Mouse (Mus musculus) CD4-positive naive resting alpha-beta T cell, adult 57 days (primary cell): ENCODE results near the gene Il11ra1. TPM values are rescaled to one million over a fixed set of nuclear protein-coding genes. Genes with fewer than 3 reads are reported as not detected.

Experiments used
- total RNA-seq: library from RNA; stranded (reverse); gene quantifications from one replicate; pipeline ENCODE4 v1.2.4, GENCODE M21; 2023

The Il11ra1 gene
- total RNA-seq = 17.7 TPM

DNA sequence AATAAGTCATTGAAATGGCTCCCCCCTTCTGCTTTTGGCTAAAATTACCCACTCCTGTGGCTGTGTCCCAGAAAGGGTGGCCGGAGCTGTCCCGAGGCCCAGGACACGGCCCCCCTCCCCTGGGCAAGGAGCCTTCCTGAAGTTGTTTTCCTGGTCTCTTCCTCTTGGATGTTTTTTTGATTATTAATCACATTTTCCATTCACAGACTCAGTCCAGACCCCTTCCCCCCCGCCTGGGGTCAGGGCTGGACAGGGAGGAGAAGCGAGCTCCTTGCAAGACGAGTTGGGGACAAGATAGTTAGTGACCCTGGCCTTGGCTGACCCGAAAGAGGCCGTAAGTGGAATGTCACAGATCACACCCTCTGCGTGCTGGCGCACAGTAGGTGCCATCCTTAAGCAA lies at the start of gene Il11ra1:
TSS of gene Il11ra1 (plus strand) at position 207 of the 400 bp plus-strand sequence.

DNA sequence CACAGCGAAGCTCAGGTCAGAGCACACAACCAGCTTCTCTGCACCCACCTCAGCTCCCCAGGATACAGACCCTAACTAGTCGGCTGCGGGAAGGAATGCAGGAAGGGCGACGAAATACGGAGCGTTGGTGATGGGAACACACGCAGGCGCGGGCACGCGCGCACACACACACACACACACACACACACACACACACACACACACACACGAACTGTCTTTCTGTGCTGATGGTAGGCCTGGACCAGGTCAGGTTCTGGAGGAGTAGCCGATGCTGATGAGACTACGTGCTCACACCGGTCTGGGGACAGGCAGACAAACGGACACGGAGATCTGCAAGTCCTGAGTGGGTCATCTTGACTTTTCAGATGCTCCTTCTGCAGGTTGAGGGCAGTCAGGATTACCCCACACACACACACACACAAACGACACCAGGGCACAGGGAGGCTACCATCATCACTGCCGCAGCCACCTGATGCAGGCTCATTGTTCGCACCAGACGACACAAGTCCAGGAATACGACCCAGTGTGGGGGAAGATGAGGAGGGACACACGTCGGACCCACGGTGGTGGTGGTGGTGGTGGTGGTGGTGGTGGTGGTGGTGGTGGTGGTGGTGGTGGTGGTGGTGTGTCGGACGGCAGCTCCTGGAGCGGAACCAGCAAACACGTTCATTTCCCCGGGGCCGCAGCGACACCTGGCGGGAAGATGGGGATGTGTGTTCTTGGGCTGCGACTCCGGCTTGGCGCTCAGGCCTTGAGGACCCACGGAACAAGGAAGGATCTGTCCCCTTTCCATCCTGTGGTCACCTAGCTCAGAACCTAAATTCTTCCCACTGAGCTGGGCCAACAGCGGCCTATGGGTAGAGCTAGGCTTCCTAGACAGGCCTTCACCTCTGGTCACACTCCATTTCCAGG lies 2.6 kb upstream of the Il11ra1 start, which contains the start of gene Cntfr:
TSS of gene Cntfr (minus strand) at position 160 of the 912 bp plus-strand sequence.

DNA sequence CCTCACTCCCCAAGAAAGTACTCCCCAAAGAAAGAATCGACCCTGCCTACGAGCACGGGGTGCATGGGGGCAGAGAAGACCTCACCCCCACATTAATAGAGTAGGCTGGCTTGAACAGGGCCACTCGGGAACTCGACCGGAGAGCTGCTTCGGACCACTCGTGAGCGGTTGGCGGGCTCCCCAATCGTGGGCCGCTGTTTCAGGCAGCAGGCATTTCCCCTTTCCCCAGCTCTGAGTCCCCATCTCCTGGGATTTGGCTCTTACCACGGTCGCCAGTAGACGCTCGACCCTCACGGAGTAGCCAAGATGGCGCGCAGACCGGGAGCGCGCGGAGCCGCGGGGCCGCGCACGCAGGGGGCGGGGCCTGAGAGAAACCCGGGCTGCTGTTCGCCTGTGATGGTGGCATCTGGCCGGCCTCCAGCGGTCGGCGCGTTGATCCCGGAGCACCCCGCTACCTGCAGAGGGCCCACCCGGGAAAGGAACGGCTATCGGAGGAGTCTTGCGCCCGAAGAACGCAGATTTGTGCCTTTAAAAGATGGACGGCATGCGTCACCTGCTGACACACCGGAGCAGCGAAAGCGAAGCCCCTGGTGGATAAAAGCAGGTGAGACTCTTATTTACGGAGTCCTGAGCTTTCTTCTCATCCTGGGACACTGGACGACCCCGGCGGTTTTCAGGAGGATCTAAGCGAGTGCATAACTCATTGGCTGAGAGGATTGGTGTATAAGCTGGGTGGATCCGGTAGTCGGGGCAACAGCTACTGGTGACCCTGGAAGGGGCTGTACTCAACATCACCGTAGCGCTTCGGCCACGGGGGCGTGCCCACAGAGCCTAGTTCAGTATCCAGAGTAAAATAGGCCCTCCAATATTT lies 13.6 kb downstream of the Il11ra1 start, which contains the start of gene Rpp25l:
TSS of gene Rpp25l (minus strand) at position 338 of the 871 bp plus-strand sequence.

DNA sequence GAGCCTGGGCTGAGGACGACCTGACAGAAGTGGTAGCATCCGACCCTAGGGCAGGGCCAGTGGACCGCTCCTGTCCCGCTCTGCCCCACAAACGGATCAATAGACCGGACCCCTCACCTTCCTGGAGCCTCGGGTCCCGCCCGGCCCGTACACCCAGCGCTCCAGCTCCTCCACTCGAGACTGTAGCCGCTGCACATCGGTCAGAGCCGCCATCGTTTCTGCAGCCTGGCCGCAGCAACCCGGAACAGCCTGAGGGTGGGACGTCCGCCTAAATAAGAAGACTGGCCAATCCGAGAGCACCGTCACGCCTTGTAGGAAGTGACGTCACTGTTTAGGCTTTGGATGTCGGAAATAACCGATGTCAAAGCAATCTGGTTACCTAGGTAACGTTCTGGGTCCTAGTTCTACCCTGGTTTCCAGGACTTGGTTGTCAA lies 23.1 kb downstream of the Il11ra1 start, which contains the start of gene Dctn3:
TSS of gene Dctn3 (minus strand) at position 253 of the 434 bp plus-strand sequence.

DNA sequence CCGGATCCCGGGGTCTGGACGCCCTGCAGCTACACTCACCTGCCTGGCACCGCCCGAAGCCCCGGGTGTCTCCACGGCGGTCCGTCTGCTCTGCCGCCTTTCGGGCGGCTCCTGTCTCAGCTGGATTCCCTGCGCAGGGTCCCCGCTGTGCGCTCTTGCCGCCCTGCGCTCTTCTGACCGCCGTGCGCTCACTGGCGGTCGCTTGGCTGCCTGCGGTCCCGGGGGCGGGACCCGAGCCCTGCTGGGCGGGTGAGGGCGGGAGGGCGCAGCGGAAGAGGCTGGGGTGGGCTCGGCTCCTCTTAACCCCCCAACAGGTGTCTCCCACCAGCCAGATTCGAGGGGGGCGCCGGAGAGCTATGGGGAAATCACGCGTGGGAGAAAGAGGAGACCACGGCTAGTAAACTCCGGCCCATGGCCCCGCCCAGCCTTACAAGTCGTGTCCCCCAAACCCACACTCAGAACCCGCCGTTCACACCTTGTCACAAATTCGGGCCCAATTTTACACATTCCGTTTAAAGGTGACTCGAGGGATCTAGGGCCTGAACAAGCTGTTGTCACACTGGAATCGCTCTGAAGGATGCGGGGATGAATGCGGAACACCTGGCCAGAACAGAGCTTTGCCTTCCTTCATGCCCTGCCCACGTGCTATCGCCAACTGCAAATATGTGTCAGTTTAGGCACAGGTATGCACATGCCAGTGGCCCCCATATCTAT lies 31.4 kb downstream of the Il11ra1 start, which contains the start of gene Arid3c:
TSS of gene Arid3c (minus strand) at position 91 of the 714 bp plus-strand sequence.

DNA sequence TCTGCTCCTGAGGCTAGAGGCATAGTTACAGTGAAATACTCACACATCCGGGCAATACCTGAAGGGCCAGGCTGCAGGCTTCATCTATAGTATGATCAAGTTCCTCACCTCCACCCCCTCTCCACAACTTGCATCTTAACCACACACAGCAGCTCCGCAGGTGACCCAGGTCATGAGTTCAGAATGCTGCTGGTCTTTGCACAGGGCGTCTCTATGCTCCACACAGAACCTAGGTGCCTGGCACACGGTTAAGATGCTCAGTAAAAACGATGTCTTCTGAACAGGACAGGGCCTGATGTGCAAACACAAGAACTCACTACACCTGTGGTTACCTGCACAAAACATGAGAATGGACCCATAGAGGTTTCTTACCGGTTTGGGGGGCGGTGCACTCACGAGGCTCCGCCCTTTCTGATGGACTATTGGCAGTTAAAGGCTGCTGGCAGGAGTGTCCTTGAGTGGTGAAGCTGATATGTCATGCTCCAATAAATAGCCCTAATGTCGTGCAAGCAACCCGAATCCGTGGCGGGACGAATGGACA lies 55.1 kb downstream of the Il11ra1 start, which contains the start of gene Galt:
TSS of gene Galt (plus strand) at position 432 of the 541 bp plus-strand sequence.

DNA sequence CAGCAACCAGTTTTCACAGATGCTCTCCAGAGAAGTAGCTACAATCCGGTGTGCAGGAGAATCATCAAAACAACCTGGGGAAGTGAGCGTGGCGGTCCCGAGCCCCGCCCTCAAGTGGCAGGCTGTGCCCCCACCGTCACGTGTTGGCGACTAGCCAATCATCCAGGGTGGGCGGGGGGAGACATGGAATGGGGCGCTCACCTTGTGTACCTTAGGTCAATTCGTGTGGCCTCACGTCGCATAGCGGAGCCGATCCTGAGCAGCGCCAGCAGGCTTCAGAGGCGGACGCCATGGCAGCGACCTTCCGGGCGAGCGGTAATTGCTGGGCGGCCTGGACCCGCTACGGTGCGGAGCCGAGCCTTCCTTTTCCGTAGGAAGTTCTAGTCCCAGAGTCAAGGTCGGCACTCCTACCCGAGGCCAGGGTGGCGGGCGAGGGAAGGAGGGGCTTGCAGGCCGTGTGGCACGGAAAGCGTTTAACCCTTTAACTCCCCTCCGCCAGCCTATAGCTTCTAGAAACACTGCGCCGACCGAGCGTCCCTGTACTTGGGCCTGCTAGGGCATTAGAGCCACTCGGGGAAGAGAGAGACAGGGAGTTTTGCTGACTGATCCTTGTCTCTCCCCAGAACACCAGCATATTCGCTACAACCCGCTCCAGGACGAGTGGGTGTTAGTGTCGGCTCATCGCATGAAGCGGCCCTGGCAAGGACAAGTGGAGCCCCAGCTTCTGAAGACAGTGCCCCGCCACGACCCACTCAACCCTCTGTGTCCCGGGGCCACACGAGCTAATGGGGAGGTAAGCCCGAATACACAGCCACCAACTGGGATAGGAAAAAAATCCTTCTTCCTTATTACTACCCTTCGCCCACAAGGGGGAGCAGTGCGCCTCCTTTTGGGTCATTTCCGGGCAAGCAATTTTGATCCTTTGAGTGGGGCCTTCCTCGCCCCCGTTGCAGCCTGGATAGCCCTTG lies 55.8 kb downstream of the Il11ra1 start, which contains the start of gene Sigmar1:
TSS of gene Sigmar1 (minus strand) at position 820 of the 968 bp plus-strand sequence.

DNA sequence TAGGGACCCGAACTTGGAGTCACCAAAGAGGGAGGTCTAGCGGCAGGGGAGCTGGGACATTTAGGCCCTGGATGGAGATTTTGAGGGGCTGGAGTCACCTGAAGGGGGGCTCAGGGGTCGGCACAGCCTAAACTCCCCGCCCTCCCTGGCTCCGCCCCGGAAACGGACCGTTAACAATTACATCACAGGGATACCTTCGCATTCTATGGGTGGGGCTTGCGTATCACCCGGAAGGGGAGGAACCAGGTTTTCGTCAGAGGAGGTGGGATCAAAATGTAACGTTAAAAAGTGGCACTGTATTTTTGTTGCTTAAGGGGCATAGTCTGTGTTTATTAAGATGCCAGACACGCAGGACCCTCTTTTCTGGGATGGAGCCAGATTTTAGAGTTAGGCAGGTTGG lies 74.2 kb downstream of the Il11ra1 start, which contains the start of gene Ccl27a:
TSS of gene Ccl27a (minus strand) at position 246 of the 400 bp plus-strand sequence.

Other genes starting within 250 kb of the Il11ra1 start
- gene Kif24, start 235.1 kb upstream of the Il11ra1 start, total RNA-seq = 0.95 TPM
- gene Nudt2, start 234.8 kb upstream of the Il11ra1 start, total RNA-seq = 6.8 TPM
- gene AI464131, start 196.9 kb upstream of the Il11ra1 start, total RNA-seq = not detected
- gene 1110017D15Rik, start 182.7 kb upstream of the Il11ra1 start, total RNA-seq = not detected
- 8.5 TPM for gene Fam219a, start 130.5 kb upstream of the Il11ra1 start, total RNA-seq
- not detected for gene Dnaic1, start 130.2 kb upstream of the Il11ra1 start, total RNA-seq
- gene Enho, start 59.7 kb upstream of the Il11ra1 start, total RNA-seq = not detected
- not detected for gene Cntfr, start 2.9 kb upstream of the Il11ra1 start, total RNA-seq
- 43.4 TPM for gene Rpp25l, start 13.5 kb downstream of the Il11ra1 start, total RNA-seq
- gene Dctn3, start 23.2 kb downstream of the Il11ra1 start, total RNA-seq = 47.8 TPM
- gene Arid3c, start 31.2 kb downstream of the Il11ra1 start, total RNA-seq = not detected
- 63.2 TPM for gene Galt, start 55.2 kb downstream of the Il11ra1 start, total RNA-seq
- gene Sigmar1, start 56.2 kb downstream of the Il11ra1 start, total RNA-seq = 22.7 TPM
- gene Ccl27a, start 74.3 kb downstream of the Il11ra1 start, total RNA-seq = 8.2 TPM
- gene Gm21541, start 203.6 kb downstream of the Il11ra1 start, total RNA-seq = not detected
- gene Gm20878, start 241.6 kb downstream of the Il11ra1 start, total RNA-seq = not detected